Mouse (Mus musculus) spleen, embryonic (tissue): ENCODE results near the gene Ahnak2.

Experiments
- CTCF ChIA-PET: fragments of 350-600 bp; sonication (Branson Sonifier 250); formaldehyde crosslinking; loops from one replicate; lab custom pipeline; 2022; lab: Charles Lee

Gene Ahnak2

DNA sequence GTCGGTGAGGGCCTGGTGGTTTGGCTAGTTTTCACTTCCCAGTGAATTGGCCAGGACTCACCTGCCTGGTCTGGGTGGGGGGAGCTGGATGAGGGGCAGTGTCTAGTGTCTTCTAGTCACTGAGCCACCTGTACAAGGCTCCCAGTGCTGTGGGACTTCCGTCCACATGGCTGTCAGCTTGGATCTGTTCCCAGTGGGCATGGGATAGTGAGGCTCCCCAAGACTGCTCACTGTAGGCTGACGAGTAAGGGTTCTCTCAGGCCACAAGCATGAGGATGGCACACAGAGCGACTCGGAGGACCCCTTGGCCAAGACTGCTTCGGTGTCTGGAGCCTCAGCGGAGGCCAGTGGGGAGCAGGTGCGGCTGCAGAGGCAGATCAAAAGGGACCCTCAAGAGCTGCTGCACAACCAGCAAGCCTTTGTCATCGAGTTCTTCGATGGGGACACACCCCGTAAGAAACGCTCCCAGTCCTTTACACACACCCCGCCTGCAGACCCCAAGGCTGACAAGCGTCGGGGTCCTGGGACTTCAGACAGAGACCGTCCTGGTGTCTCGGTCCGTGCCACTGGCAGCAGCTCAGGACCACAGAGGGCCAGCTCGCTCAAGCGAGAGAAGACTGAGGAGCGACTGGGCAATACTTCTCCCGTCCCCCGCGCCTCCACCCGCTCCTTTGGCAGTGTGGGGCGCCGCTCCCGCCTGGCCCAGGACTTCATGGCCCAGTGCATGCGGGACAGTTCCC, 66.4 kb downstream of the Ahnak2 start:
- CTCF ChIA-PET, result no interaction called here

DNA sequence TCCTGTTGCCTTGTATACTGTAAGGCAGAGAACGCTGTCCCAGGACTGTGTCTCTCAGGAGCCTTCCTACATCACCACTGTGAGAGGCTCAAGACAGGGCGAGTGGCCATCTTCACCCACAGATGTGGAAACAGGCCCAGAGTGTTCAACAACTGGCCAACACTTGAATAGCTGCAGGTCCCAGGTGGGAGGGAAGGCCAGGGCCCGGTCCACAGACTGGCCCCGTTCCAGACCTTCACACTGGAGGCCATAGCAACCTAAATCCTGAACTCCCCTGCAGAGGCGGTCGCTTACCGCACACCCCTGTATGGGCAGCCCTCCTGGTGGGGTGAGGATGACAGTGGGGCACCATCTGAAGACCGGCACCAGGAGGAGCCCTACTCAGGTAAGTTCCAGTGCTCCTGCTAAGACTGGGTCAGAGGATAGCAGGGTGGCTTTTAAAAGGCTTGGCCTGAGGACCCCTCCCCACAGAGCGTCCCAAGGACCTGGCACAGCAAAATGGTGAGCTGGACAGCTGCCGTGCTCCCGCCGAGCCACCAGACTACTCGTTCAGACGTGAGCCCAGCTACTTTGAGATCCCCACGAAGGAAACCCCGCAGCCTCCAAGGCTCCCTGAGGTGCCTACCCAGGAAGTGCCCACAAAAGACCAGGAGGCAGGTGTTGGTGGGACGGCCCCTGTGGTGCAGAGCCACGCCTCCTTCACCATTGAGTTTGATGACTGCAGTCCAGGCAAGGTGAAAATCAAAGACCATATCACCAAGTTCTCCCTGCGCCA, 67.4 kb downstream of the Ahnak2 start:
- CTCF ChIA-PET, result no interaction called here

DNA sequence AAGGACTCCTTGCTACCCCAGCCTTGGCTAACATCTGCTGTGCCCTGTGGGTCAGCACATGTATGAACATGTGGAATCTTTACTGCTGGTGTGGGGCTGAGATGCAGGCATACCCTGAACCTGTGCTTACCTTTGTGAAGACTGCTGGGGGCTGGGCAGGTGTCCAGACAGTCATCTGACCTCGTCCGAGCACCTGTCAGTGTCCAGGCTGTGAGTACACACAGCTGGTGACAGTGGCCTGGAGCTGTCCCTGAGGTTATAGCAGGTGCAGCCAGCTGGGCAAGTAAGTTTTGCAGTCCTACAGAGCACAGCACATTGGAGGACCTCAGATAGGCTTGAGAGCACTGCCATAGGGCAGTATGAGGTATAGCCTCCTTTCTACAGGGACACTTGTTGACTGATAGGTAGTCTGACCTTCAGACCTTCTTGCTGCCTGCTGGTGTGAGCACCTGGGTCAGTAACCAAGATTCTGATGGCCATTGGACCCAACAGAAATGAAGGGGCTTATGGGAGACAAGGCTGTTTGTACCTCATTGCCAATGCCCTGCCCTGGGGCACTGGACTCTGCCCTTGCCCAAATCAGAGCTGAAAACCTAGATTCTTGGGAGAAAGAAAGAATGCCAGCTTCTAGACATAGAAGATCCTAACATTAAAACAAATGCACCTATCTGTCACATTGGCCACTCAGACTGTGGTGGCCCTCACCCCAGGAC, 68.2 kb downstream of the Ahnak2 start:
- CTCF ChIA-PET, result no interaction called here

DNA sequence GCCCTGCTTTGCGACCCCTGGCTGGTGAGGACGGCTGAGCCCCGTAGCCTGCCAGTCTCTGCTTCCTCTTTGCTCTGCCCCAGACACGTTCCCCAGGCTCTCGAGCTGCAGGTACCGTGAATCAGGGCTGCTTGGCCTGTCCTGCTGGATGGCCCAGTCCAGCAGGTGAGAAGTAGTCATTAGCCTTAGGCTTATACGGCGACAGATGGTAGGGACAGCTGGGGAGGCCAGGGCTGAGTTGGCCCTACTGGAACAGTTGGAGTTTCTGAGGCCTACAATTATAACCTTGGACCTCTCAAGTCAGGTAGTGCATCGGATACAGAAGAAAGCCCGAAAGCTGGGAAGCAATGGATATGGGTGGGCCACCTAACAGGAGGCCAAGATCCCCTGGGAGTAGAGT, 69.9 kb downstream of the Ahnak2 start:
- CTCF ChIA-PET, result no interaction called here

DNA sequence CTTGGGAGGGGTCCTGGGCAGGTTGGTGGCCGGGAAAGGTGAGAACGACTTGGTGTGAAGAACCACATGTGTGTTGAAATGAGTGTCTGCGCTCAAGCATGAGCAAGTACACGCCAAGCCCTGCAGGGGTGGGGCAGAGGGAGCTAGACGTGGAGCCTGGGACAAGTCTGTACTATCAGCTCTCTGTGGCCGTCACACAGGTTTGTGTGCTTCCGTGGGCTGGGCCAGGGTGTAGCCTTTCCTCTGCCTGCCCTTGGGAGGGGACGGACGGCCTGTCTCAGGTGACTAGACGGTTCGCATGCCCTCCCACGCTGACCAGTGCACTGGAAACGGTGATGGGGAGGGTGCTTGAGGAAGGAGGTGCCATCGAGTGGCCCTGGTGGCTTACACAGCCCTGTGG, 71.6 kb downstream of the Ahnak2 start:
- CTCF ChIA-PET, result no interaction called here

DNA sequence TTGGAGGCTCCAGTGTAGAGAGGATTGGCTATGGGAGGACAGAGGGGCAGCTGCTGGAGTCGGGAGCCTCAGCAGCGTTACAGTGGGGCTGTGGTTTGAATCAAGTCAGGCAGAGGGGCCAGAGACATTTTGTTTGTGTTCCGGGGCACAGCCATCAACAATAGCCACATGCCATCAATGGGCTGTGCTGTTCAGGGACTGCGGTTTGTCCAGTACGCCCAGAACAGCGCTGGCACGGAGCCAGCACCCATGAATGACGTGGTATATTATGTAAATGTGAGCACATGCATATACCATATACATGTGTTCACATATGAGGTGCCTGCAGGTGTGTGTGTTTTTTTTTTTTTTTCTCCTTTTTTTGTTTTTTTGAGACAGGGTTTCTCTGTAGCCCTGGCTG, 74.7 kb downstream of the Ahnak2 start:
- CTCF ChIA-PET, result no interaction called here

DNA sequence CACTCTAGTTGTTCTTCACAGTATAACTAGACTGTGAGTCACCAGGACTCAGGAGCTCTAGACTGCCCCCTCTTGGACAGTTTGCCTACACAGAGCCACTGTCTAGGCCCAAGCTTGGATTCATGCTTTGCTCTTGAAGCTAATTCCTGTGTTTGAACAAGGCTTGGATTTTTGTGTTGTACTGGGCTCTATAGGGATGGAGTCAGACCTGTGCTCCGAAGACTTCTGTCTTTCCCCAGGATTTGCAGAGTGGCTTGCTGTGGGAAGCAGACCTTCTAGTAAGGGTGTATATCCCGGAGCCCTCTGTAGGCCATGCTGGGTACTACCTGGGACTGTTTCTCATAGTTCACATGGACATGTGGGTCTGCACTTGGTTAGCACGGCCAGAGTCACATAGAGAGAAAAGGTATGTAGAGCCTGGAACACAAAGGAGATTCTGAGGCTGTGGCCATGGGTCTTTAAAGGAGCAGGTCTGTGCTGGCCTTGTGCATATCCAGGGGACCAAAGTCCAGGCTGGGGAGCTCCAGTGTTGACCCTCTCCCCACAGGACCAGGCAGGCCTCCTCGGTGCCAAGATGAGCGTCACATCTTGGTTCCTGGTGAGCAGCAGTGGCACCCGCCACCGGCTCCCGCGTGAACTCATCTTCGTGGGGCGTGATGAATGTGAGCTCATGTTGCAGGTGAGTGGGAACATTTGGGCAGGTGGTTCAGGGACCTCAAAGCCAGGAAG, 78.2 kb downstream of the Ahnak2 start:
- CTCF ChIA-PET, result interaction anchor here (0.6 to 1.1 kb wide), 4 partner anchors 20 to 758 kb away, joined by 3 to 4 read pairs (median 4); no protein-coding TSS in a partner anchor

DNA sequence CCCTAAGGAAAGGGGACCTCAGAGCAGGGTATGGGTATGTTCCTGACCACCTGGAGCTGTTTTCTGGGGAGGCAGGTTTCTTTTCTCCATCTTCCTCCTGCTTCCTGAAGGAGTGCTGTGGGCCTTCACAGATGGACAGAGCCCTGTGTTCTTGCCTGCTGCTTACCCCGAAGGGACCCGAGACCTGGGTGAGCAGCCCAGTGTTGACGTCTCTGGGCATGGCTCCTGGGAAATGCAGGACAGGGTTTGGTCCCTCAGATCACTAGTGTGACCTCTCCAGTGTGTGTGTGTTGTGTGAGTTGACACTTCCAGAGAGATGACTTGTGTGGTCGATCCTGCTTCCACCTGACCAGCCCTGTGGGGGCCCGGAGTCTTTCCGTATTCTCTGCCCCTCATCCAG, 79.0 kb downstream of the Ahnak2 start:
- CTCF ChIA-PET, result interaction anchor here (0.7 kb wide), 1 partner anchor 126 kb away, joined by 5 read pairs; no protein-coding TSS in a partner anchor

DNA sequence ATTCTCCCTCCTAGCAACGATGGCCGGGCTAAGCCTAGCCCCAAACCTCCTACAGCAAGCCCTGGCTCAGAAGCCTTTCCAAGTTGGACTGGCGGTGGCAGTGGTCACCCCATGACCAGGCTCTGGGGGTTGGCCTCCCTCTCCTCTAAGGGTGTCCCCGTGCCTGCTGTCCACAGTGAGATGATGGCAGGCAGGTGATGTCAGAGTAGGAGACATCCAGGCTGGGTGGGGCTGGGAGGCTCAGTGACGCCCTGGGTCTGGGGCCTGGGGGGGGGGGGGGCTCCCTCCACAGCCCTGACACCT, 79.5 kb downstream of the Ahnak2 start:
- CTCF ChIA-PET, result interaction anchor here (0.7 kb wide), 1 partner anchor 126 kb away, joined by 5 read pairs; no protein-coding TSS in a partner anchor

DNA sequence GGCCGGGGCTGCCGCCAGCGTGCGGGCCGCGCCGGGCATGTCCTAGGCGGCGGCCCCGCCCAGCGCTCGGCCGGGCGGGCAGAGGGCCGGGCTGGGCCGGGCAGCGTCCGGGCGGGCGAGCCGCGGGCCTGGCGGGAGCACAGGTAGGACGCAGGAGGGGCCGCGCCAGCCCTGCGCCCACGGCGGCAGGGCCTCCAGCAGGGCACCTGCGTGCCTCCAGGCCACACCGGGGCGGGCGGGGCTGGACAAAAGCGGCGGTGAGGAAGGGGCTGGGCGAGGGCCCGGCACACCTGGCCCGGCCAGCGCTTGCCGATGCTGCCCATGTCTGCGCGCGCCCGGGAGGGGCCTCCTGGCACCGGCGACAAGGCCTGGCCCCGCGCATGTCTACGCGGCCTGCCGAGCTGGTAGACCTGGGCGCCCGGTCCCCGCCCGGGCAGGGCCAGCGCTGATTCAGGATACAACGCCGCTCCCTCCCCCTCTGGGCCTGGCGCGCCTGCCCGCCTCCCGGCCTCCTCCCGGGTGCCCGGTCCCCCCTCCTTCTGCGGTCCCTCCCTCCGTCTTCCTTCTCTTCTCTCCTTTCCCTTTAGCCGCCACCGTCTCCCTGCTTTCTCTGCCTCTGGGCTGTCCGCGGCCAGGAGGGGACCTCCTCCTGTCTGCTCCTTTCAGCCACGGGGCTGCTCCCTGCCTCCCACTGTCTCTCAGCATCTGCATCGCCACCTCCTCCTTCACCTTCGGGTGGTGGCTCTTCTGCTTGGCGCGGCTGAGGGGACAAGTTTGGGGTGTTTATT, 80.0 kb downstream of the Ahnak2 start:
- CTCF ChIA-PET, result interaction anchor here (0.7 kb wide), 1 partner anchor 127 kb away, joined by 5 read pairs; no protein-coding TSS in a partner anchor
